Mouse (Mus musculus) cerebellum, adult 2 months (tissue): ENCODE data around the gene Exosc1. TPM values are rescaled to one million over a fixed set of nuclear protein-coding genes. Genes with fewer than 3 reads are reported as not detected.

ENCODE experiments used
- DNase-seq, 2 experiments: peaks; one replicate each; pipeline ENCODE4 v3.0.0; 2021
- H3K27ac ChIP-seq: fragments of 200-500 bp; 2 replicates; pipeline ENCODE4 v1.5.1; 2012; ENCODE audit warnings: low read length, control low read depth, inconsistent platforms; ENCODE audit not compliant: insufficient read depth
- H3K27me3 ChIP-seq: fragments of 200-500 bp; 2 replicates; pipeline ENCODE4 v1.6.1; 2012; ENCODE audit warnings: inconsistent platforms, mild to moderate bottlenecking, low read length, moderate library complexity; ENCODE audit not compliant: control insufficient read depth, insufficient read depth
- H3K4me1 ChIP-seq: fragments of 200-500 bp; 2 replicates; pipeline ENCODE4 v1.6.1; 2011; ENCODE audit warnings: low read length; ENCODE audit not compliant: control insufficient read depth, insufficient read depth
- H3K4me3 ChIP-seq: fragments of 200-500 bp; replicated peaks from 2 replicates; pipeline ENCODE3; 2011; ENCODE audit warnings: mild to moderate bottlenecking, low read depth, low read length, control low read depth; ENCODE audit not compliant: insufficient read depth
- CTCF ChIP-seq: fragments of 200-500 bp; IDR thresholded peaks from 2 replicates; pipeline ENCODE4 v1.5.1; 2011; ENCODE audit warnings: low read depth, mild to moderate bottlenecking, control low read depth, low read length, moderate library complexity, borderline replicate concordance; ENCODE audit not compliant: insufficient read depth
- POLR2A ChIP-seq: fragments of 200-500 bp; IDR thresholded peaks from 2 replicates; pipeline ENCODE4 v1.6.1; 2011; ENCODE audit warnings: low read length, control low read depth, borderline replicate concordance; ENCODE audit not compliant: insufficient read depth
- WGBS: fragments of 180-500 bp; shearing (Covaris S2); methylation state at CpG from one replicate; pipeline ENCODE4 v1.1.7; 2018; 5-methylcytosine and 5-hydroxymethylcytosine counted together
- polyA plus RNA-seq: library from polyadenylated mRNA; depleted of rRNA; stranded (reverse); fragments of >200 nt; gene quantifications from 2 replicates; pipeline ENCODE4 v1.2.3, GENCODE M21; 2012

Gene Exosc1
- polyA plus RNA-seq, 1 experiment, result 25.6 TPM

- Histone ChIP-seq H3K27me3 (no peaks in the 10 kb centered on the region; the same call in 1 of the 2 replicates), H3K4me1 (peaks cover 4% of the 10 kb centered on the region; the same call in 1 of the 2 replicates), H3K4me3 (no peak overlapping the region), H3K27ac (no peak overlapping the region)
- 91% methylated on average over 10 of the region's 10 CpGs for WGBS
- TF ChIP-seq CTCF (no peak), POLR2A (no peak)
- DNase-seq, result no peak
Measured at GRCm38 (mm10) chr19:41902848-41903593, 30.2 kb downstream of the Exosc1 start.

- Histone ChIP-seq H3K27ac (no peak overlapping the region), H3K27me3 (no peaks in the 10 kb centered on the region; the same call in 1 of the 2 replicates), H3K4me1 (no peaks in the 10 kb centered on the region; the same call in 1 of the 2 replicates), H3K4me3 (no peak overlapping the region)
- 56% methylated on average over 2 of the region's 2 CpGs for WGBS
- no peak for DNase-seq
- TF ChIP-seq CTCF, result no peak
- TF ChIP-seq POLR2A, result no peak
Measured at GRCm38 (mm10) chr19:41901696-41902095, 31.5 kb downstream of the Exosc1 start.

- no peak overlapping the region for H3K27ac ChIP-seq
- H3K4me3 ChIP-seq, result no peak overlapping the region
- DNase-seq, result no peak
- TF ChIP-seq CTCF, result no peak
- TF ChIP-seq POLR2A, result no peak
- WGBS, result 87% methylated on average over 8 of the region's 8 CpGs
- no peaks in the 10 kb centered on the region; the same call in 1 of the 2 replicates for H3K27me3 ChIP-seq
- no peaks in the 10 kb centered on the region for H3K4me1 ChIP-seq
Measured at GRCm38 (mm10) chr19:41900495-41901090, 32.6 kb downstream of the Exosc1 start.

DNA sequence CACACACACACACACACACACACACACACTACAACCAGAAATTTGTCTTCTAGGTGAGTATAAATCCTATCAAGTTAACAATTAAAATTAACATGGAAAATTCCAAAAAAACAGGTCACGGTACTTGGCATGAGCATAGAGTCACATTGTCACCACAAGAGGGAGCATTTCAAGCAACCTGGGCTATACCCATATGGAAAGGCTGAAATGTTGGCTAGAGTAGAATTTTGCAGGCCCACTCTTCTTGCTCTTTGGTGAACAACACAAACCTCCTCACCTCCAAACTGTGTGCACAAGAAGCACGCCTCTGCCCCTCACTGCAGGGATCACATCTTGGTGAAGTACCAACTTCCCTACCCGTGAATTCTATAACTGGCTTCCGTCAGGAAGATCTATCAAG is 34.4 kb downstream of the Exosc1 start:
- peaks cover 4% of the 10 kb centered on the region for H3K4me1 ChIP-seq
- H3K4me3 ChIP-seq, result no peak overlapping the region
- TF ChIP-seq CTCF (peak; percentile 30; the same call in 1 of the 2 replicates), POLR2A (no peak)
- no peaks in the 10 kb centered on the region; the same call in 1 of the 2 replicates for H3K27me3 ChIP-seq
- WGBS, result 47% methylated on average over 4 of the region's 4 CpGs
- DNase-seq, result peak; percentile 33 to 46
- no peak overlapping the region for H3K27ac ChIP-seq

DNA sequence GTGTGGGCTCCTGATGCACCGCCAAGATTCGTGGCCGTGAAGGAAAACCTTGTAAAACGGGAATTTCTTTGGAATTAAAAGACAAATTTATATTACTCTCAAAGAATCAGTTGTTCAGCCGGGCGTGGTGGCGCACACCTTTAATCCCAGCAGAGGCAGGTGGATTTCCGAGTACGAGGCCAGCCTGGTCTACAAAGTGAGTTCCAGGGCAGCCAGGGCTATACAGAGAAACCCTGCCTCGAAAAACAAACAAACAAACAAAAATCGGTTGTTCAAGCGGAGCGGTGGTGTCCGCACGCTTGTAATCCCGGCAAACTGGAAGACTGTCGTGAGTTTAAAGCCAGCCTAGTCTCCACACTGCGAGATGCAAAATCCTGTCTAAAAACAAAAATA is 36.9 kb downstream of the Exosc1 start:
- 13% methylated on average over 18 of the region's 18 CpGs for WGBS
- Histone ChIP-seq H3K27me3 (no peaks in the 10 kb centered on the region), H3K4me3 (peak overlapping the region; percentile 94), H3K4me1 (peaks cover 4% of the 10 kb centered on the region), H3K27ac (no peak overlapping the region)
- no peak for TF ChIP-seq POLR2A
- no peak for TF ChIP-seq CTCF
- DNase-seq, result no peak

DNA sequence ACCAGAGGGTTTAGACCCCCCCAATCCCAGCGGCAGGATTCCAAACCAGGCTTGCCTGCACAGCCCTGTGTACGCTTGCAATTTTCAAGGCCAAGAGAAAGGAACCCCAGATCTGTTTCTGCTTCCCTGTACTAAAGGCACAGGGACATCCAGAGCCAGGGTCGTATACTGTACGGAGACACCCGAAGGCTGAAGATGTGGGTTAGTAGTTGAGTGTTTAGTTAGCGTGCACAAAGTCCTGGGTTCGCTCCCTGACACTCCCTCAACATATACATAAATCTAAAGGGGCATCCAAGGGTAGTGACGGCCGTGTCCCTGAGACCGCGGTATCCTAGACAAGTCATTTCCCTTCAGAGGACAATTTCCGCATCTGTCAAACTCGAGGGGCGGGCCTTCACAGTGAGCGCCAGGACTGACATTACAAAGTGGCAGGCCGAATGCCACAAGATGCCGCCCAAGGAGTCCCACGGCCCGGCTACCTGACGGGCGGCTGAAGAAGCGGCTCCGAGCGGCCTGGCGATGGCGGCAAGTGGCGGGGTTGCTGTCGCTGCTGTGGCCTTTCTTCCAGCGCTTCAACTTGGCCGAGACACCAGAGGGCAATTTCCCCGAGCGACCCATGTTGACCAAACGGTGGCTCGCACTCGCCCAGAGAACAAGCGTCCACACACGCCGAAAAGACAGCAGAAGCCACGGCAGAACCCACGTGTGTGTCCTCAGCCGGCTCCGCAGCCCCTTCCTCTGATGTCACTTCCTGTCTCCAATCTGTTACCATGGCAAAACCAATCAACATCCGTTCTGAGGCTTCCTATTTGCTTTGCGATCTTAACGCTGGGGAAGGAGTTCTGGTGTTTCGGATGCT is 37.5 kb downstream of the Exosc1 start, which contains the start of gene Rrp12:
Rrp12 (minus strand) TSS at position 714 of the 859 bp plus-strand sequence.
- WGBS, result under 1% methylated on average over 46 of the region's 46 CpGs
- Histone ChIP-seq H3K27ac (no peak within 1 kb of the TSS), H3K27me3 (no peaks in the 10 kb centered on the region), H3K4me3 (peak within 1 kb of the TSS; percentile 94), H3K4me1 (peaks cover 4% of the 10 kb centered on the region)
- peak; percentile 46; the same call in 1 of the 2 replicates for TF ChIP-seq POLR2A
- no peak for TF ChIP-seq CTCF
- peak; percentile 79 to 91 for DNase-seq

DNA sequence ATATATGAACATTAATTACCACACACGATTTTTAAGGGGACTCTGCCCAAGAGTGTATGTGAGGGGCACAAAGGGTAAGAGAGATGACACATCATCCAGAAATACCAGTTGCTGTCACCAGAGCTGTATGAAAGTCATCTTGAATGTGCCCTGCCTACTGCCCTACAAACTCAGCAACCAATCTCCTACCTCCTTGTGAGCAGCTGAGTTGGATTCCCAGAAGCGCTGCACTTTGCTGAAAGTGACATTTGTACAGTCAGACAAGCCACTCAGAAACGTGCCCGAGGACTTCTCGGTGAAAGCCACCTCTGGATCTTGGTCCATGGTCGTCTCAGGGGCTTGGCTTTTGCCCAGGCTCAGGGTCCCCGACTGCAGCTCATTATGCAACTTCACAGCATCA is 38.3 kb downstream of the Exosc1 start:
- peaks cover 4% of the 10 kb centered on the region for H3K4me1 ChIP-seq
- DNase-seq, result no peak
- 32% methylated on average over 7 of the region's 7 CpGs for WGBS
- peak overlapping the region; percentile 94 for H3K4me3 ChIP-seq
- H3K27me3 ChIP-seq, result no peaks in the 10 kb centered on the region
- H3K27ac ChIP-seq, result no peak overlapping the region
- TF ChIP-seq POLR2A (no peak), CTCF (no peak)

DNA sequence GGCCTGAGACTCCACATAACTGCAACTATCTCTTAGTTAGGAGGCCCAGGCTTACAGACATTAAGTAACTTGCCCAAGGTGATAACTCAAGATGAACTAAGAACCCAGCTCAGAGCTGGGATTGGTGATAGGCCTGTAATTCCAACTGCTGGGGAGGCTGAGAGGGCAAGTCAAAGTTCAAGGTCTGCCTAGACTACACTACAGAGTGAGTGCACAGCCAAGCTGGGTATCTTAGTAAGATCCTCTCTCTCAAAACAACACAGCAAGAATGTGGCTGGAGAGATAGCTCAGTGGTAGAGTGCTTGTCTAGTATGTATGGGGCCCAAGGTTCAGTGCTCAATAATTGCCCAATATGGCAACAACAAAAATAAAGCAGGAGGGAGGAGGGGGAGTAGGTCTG is 45.0 kb downstream of the Exosc1 start:
- TF ChIP-seq POLR2A (no peak), CTCF (no peak)
- no peak overlapping the region for H3K27ac ChIP-seq
- no peak for DNase-seq
- no peaks in the 10 kb centered on the region for H3K4me1 ChIP-seq
- H3K27me3 ChIP-seq, result no peaks in the 10 kb centered on the region
- H3K4me3 ChIP-seq, result no peak overlapping the region
